Mouse (Mus musculus): ENCODE data around the gene Ackr4. TPM values are rescaled to one million over a fixed set of nuclear protein-coding genes. Genes with fewer than 3 reads are reported as not detected.

The Ackr4 gene
- polyA plus RNA-seq, 1 experiment, result 15.3 TPM

DNA sequence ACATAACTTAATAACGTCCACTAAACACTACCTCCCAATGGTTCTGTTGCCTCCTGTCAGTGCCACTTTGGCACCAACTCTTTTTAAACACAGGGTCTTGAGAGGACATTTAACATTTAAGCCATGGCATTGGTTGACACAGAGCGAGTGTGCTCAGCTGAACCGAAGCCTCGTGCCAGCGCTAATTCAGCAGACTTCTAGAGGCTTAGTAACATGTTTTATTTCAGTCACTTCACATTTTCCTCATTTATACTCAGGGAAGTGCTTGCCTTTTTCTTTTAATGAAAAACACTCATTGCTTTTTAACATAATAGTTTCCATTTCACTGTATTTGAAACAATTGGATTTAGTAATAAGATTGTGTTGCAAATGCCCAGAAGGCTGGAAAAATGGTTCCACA lies 17.6 kb downstream of the Ackr4 start:
- TF ChIP-seq POLR2A (IDR thresholded peaks at IDR 0.05; ENCODE audit: borderline replicate concordance, extremely low read depth, low read depth, low read length) (no peak), CTCF (IDR thresholded peaks at IDR 0.05; ENCODE audit: insufficient read depth, low read length) (no peak)
- WGBS, result 89% methylated on average over 5 of the region's 5 CpGs
- Histone ChIP-seq H3K4me3 (replicated peaks; ENCODE audit: extremely low read depth, low read depth, low read length) (no peak overlapping the region), H3K4me1 (ENCODE audit: control insufficient read depth, insufficient read depth, low read length) (no peaks in the 10 kb centered on the region)
- no peak for DNase-seq

DNA sequence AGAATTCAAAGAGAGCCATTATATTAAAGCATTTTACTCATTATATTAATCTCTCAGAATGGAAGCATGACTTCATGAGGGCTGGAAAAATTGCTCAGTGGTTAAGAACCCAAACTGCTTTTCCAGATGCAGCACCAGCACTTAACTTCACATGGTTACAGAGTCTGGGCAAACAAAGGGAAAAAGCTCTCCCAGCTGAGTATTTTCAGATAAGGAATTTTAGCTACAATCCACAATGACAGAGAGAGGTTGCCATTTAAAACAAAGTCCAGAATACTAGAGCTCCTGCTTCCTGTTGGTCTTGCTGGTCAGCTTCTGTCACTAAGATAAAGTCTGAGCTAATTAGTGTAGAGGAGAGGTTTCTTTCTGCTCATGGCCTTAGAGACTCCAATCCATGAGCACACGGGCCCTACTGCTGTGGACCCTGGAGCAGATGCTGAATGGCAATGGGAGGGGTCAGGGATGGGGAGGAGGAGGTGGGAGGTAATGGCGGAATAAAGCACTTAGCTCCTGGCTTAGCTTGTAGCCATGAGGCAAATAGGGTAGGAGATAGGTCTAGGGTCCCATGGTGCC lies 18.1 kb downstream of the Ackr4 start:
- DNase-seq, result no peak
- Histone ChIP-seq H3K4me1 (ENCODE audit: control insufficient read depth, insufficient read depth, low read length) (no peaks in the 10 kb centered on the region), H3K4me3 (replicated peaks; ENCODE audit: extremely low read depth, low read depth, low read length) (no peak overlapping the region)
- 80% methylated on average over 2 of the region's 2 CpGs for WGBS
- TF ChIP-seq POLR2A (IDR thresholded peaks at IDR 0.05; ENCODE audit: borderline replicate concordance, extremely low read depth, low read depth, low read length), result no peak
- TF ChIP-seq CTCF (IDR thresholded peaks at IDR 0.05; ENCODE audit: insufficient read depth, low read length), result no peak

DNA sequence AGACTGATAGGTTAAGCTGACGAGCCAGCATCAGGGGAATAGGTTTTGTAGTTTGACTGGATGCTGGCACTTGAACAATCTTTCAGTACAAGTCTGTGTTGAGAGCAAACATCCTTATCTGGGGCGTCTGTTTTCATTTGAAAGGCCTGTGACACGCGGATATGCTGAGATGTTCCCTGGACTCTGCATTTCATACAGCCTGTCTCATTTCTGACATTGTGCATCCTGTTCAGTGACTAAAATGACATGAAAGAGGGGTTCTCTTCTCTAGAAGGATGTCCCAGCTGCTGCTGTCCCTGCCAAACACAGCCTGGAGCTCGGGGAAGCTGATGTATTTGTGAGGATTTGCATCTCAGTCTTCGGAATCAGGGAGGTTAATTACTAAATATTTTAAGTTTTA lies 19.3 kb downstream of the Ackr4 start:
- TF ChIP-seq POLR2A (IDR thresholded peaks at IDR 0.05; ENCODE audit: borderline replicate concordance, extremely low read depth, low read depth, low read length), result no peak
- TF ChIP-seq CTCF (IDR thresholded peaks at IDR 0.05; ENCODE audit: insufficient read depth, low read length), result no peak
- H3K4me3 ChIP-seq (replicated peaks; ENCODE audit: extremely low read depth, low read depth, low read length), result no peak overlapping the region
- 50% methylated on average over 6 of the region's 6 CpGs for WGBS
- DNase-seq, result no peak
- no peaks in the 10 kb centered on the region for H3K4me1 ChIP-seq (ENCODE audit: control insufficient read depth, insufficient read depth, low read length)

DNA sequence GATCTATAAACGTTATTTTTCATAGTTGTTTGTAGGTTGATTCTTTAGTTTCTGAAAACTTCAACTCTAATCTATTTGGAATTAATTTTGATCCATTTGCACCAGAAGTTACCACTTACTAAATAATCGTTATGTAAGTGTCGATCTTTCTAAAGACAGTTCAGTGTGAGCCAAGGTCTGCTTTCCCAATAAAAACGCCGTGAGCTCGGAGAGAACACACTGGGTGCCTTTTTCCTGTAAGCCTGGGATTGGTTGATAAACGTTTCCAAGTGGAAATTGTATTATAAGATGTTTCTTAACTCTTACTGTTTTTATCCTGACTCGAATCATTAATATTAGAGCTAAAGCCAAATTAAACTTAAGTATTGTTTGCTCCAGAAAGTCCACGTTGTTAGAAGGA lies 19.8 kb downstream of the Ackr4 start:
- TF ChIP-seq CTCF (IDR thresholded peaks at IDR 0.05; ENCODE audit: insufficient read depth, low read length) (no peak), POLR2A (IDR thresholded peaks at IDR 0.05; ENCODE audit: borderline replicate concordance, extremely low read depth, low read depth, low read length) (no peak)
- no peak for DNase-seq
- Histone ChIP-seq H3K4me1 (ENCODE audit: control insufficient read depth, insufficient read depth, low read length) (no peaks in the 10 kb centered on the region), H3K4me3 (replicated peaks; ENCODE audit: extremely low read depth, low read depth, low read length) (no peak overlapping the region)
- WGBS, result 65% methylated on average over 9 of the region's 9 CpGs

DNA sequence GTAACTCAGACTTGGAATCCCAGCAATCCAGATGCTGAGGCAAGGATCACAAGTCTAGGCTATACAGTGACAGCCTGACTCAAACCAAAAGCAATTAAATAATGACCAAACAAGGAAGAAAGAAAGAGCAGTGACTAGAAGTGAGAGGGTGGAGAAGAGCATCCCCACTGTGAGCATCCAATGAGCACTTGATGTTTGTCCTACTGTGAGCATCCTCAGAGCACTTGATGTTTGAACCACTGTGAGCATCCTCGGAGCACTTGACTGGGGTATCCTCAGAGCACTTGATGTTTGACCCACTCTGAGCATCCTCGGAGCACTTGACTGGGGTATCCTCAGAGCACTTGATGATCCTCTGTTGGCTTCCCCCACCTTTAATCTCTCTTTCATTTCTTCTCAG lies 21.7 kb downstream of the Ackr4 start:
- no peak for DNase-seq
- H3K4me3 ChIP-seq (replicated peaks; ENCODE audit: extremely low read depth, low read depth, low read length), result no peak overlapping the region
- TF ChIP-seq CTCF (IDR thresholded peaks at IDR 0.05; ENCODE audit: insufficient read depth, low read length), result no peak
- no peak for TF ChIP-seq POLR2A (IDR thresholded peaks at IDR 0.05; ENCODE audit: borderline replicate concordance, extremely low read depth, low read depth, low read length)
- WGBS, result 79% methylated on average over 2 of the region's 2 CpGs
- no peaks in the 10 kb centered on the region; the same call in 1 of the 2 replicates for H3K4me1 ChIP-seq (ENCODE audit: control insufficient read depth, insufficient read depth, low read length)

DNA sequence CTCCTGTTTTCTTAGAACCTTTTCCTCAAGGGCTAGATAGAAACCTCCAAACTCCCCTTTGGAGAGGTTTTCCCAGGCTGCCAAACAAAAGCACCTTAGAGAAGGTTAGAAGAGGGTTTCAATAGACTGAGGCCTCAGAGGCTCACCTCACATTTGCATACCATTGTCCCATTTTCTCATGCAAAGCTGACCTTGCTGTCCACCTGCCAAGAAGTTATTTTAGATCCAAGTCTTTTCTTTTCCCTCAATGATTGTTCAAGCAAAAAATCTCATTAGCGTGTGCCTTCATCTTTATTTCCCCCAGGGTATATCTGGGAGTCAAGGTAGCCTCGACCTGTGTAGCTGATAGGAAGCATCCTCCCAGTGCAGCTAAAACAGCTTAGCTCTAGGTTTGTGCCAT lies 23.8 kb downstream of the Ackr4 start:
- Histone ChIP-seq H3K4me3 (replicated peaks; ENCODE audit: extremely low read depth, low read depth, low read length) (no peak overlapping the region), H3K4me1 (ENCODE audit: control insufficient read depth, insufficient read depth, low read length) (peaks cover 3% of the 10 kb centered on the region)
- WGBS, result 68% methylated on average over 2 of the region's 2 CpGs
- TF ChIP-seq CTCF (IDR thresholded peaks at IDR 0.05; ENCODE audit: insufficient read depth, low read length), result no peak
- no peak for TF ChIP-seq POLR2A (IDR thresholded peaks at IDR 0.05; ENCODE audit: borderline replicate concordance, extremely low read depth, low read depth, low read length)
- DNase-seq, result no peak

DNA sequence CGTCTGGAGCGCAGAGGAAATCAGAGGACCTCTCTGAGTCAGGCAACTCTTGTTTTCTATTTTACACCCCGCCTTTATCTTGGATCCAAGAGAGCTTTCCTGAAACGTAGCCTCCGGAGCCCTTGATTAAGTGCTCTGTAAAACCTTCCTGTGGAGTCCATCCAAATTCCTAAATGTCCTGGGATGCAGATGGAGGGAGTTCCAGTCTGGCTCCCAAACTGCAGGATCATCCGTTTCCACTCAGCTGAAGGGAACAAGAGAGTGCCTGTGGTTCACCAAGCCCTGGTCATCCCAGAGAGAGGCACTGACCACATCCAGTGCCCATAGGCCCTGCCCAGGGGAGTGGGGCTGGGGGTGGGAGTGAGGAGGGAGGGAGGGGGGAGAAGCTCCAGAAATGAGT lies 24.4 kb downstream of the Ackr4 start:
- 29% methylated on average over 6 of the region's 6 CpGs for WGBS
- H3K4me3 ChIP-seq (replicated peaks; ENCODE audit: extremely low read depth, low read depth, low read length), result no peak overlapping the region
- H3K4me1 ChIP-seq (ENCODE audit: control insufficient read depth, insufficient read depth, low read length), result peaks cover 3% of the 10 kb centered on the region
- TF ChIP-seq POLR2A (IDR thresholded peaks at IDR 0.05; ENCODE audit: borderline replicate concordance, extremely low read depth, low read depth, low read length) (no peak), CTCF (IDR thresholded peaks at IDR 0.05; ENCODE audit: insufficient read depth, low read length) (no peak)
- no peak for DNase-seq

DNA sequence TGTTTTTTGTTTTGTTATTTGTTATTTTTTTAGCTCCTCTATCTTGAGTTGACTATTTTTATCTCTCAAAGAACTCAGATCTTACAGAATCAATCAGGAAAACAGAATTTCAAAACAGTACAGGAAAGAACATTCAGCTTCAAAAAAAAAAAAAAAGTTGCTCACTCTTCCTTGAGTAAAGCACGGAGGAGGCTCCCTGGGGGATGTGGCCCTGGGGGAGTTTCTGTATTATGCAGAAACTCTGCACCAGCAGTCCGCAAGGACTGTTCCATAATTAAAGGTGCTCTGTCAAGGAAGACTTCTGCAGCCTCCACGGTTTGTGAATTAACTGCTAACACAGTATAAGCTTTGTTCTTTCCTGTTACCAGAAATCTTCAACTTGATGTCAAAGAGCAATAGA lies 25.3 kb downstream of the Ackr4 start:
- WGBS, result 51% methylated on average over 3 of the region's 3 CpGs
- TF ChIP-seq POLR2A (IDR thresholded peaks at IDR 0.05; ENCODE audit: borderline replicate concordance, extremely low read depth, low read depth, low read length), result no peak
- no peak for TF ChIP-seq CTCF (IDR thresholded peaks at IDR 0.05; ENCODE audit: insufficient read depth, low read length)
- H3K4me3 ChIP-seq (replicated peaks; ENCODE audit: extremely low read depth, low read depth, low read length), result peak overlapping the region; percentile 57
- peaks cover 3% of the 10 kb centered on the region for H3K4me1 ChIP-seq (ENCODE audit: control insufficient read depth, insufficient read depth, low read length)
- DNase-seq, result no peak

DNA sequence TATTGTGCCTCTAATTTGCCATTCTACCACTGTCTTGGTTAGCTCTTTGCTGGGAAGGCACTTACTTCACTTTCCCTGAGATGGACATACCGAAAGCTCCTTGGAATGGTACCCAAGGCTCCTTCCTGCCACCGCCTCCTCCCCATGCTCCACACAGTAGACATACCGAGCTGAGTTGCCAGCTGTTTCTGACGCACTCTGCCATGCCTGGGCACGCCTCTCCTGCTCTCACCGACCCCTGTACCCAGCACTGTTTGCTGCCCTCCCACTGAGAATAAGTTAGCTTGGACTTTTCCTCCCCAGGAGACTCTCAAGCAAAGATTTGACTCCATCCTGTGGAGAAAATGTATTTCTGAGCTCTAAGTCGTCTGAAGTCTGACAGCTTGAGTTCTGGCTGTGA lies 25.9 kb downstream of the Ackr4 start:
- no peak for TF ChIP-seq CTCF (IDR thresholded peaks at IDR 0.05; ENCODE audit: insufficient read depth, low read length)
- peak; percentile 8; the same call in 1 of the 2 replicates for TF ChIP-seq POLR2A (IDR thresholded peaks at IDR 0.05; ENCODE audit: borderline replicate concordance, extremely low read depth, low read depth, low read length)
- H3K4me3 ChIP-seq (replicated peaks; ENCODE audit: extremely low read depth, low read depth, low read length), result peak overlapping the region; percentile 44
- no peak for DNase-seq
- peaks cover 3% of the 10 kb centered on the region for H3K4me1 ChIP-seq (ENCODE audit: control insufficient read depth, insufficient read depth, low read length)
- WGBS, result 46% methylated on average over 7 of the region's 7 CpGs

DNA sequence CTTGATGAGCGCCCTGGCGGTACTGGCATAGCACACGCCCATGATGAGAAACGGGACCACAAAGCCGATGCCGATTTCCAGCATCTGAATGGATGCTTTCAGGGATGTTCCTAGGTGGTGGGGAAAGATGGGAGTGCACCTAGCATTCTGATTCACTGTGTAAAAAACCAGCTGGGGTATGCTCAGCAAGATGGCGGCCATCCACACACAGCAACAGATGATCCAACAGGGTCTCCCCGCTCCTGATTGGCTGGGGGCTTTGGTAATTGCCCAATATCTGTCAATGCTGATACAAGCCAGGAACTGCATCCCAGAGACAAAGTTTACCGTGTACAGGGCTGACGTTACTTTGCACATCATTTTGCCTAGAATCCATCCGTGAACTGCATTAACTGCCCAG lies 27.7 kb downstream of the Ackr4 start:
- Histone ChIP-seq H3K4me3 (replicated peaks; ENCODE audit: extremely low read depth, low read depth, low read length) (no peak overlapping the region), H3K4me1 (ENCODE audit: control insufficient read depth, insufficient read depth, low read length) (peaks cover 3% of the 10 kb centered on the region)
- WGBS, result 94% methylated on average over 11 of the region's 11 CpGs
- TF ChIP-seq POLR2A (IDR thresholded peaks at IDR 0.05; ENCODE audit: borderline replicate concordance, extremely low read depth, low read depth, low read length) (no peak), CTCF (IDR thresholded peaks at IDR 0.05; ENCODE audit: insufficient read depth, low read length) (no peak)
- no peak for DNase-seq

Measured in lung, adult 2 months (tissue).